Mouse (Mus musculus): ENCODE results near the gene Snx3.
A peak's percentile ranks its signal among the peaks of the same experiment; 100 is the strongest.

Gene Snx3

GRCm38 (mm10) chr10:42501775-42502348, at the start of gene Snx3:
TSS of gene Snx3 (plus strand) at chr10:42502030.
- DNase-seq (ENCODE audit: low spot score) = peak; percentile 98

GRCm38 (mm10) chr10:42454266-42454665, 47.6 kb upstream of the Snx3 start:
- DNase-seq (ENCODE audit: low spot score) = no peak

- no peak for DNase-seq (ENCODE audit: low spot score)
Observed at GRCm38 (mm10) chr10:42454690-42455089, 47.1 kb upstream of the Snx3 start.

GRCm38 (mm10) chr10:42455981-42456380, 45.8 kb upstream of the Snx3 start:
- peak; percentile 67 for DNase-seq (ENCODE audit: low spot score)

- peak; percentile 43 for DNase-seq (ENCODE audit: low spot score)
Observed at GRCm38 (mm10) chr10:42457557-42458191, 44.2 kb upstream of the Snx3 start.

GRCm38 (mm10) chr10:42464224-42464623, 37.6 kb upstream of the Snx3 start:
- DNase-seq (ENCODE audit: low spot score) = no peak

- no peak for DNase-seq (ENCODE audit: low spot score)
Observed at GRCm38 (mm10) chr10:42464805-42465204, 37.0 kb upstream of the Snx3 start.

- no peak for DNase-seq (ENCODE audit: low spot score)
Observed at GRCm38 (mm10) chr10:42474946-42475514, 26.8 kb upstream of the Snx3 start.

- DNase-seq (ENCODE audit: low spot score) = no peak
Observed at GRCm38 (mm10) chr10:42476774-42477475, 24.9 kb upstream of the Snx3 start.

GRCm38 (mm10) chr10:42477550-42478340, 24.1 kb upstream of the Snx3 start:
- DNase-seq (ENCODE audit: low spot score) = peak; percentile 33

GRCm38 (mm10) chr10:42478341-42478720, 23.5 kb upstream of the Snx3 start, which contains the start of gene Afg1l:
TSS of gene Afg1l (minus strand) at chr10:42478565.
- DNase-seq (ENCODE audit: low spot score) = peak; percentile 96

- no peak for DNase-seq (ENCODE audit: low spot score)
Observed at GRCm38 (mm10) chr10:42480719-42481118, 21.1 kb upstream of the Snx3 start.

GRCm38 (mm10) chr10:42488606-42489296, 13.1 kb upstream of the Snx3 start:
- no peak for DNase-seq (ENCODE audit: low spot score)

- peak; percentile 60 for DNase-seq (ENCODE audit: low spot score)
Observed at GRCm38 (mm10) chr10:42491158-42491557, 10.7 kb upstream of the Snx3 start.

GRCm38 (mm10) chr10:42492027-42492771, 9.6 kb upstream of the Snx3 start:
- no peak for DNase-seq (ENCODE audit: low spot score)

GRCm38 (mm10) chr10:42493000-42493399, 8.8 kb upstream of the Snx3 start:
- no peak for DNase-seq (ENCODE audit: low spot score)

GRCm38 (mm10) chr10:42500611-42501010, 1.2 kb upstream of the Snx3 start:
- DNase-seq (ENCODE audit: low spot score) = no peak

GRCm38 (mm10) chr10:42501161-42501560, 669 bp upstream of the Snx3 start:
- no peak for DNase-seq (ENCODE audit: low spot score)

GRCm38 (mm10) chr10:42502349-42503111, 700 bp downstream of the Snx3 start:
- peak; percentile 78 for DNase-seq (ENCODE audit: low spot score)
